ENCODE assay signal across 9 mouse cellular contexts in genomic region chr13:63304799-63305159, GRCm38 (mm10).
DNase-seq lines count a peak whose midpoint lies in the region; ATAC-seq lines count a peak whose summit lies in the region.
"Had no signal": no experiment of that assay in that cellular context is flagged by ENCODE, and none has a peak within 500 bp of the region (broad histone marks: within the 10 kb centered on the region; RNA-seq: fewer than 3 reads in every experiment).

No protein-coding gene starts in this region.

- no peaks in the 10 kb centered on the region for H3K9me3 ChIP-seq in embryonic facial prominence, embryonic 13.5 days
- no peaks in the 10 kb centered on the region for H3K9me3 ChIP-seq in embryonic facial prominence, embryonic 10.5 days
- H3K9me3 ChIP-seq in kidney, embryonic 16.5 days (ENCODE audit: low read length), result no peaks in the 10 kb centered on the region
- no peaks in the 10 kb centered on the region for H3K9me3 ChIP-seq in embryonic facial prominence, embryonic 15.5 days (replicated peaks)
- H3K9me3 ChIP-seq in neural tube, embryonic 15.5 days (replicated peaks), result no peaks in the 10 kb centered on the region

- 56% methylated on average over 3 of the region's 3 CpGs for WGBS in embryonic facial prominence, embryonic 13.5 days
- 55% methylated on average over 3 of the region's 3 CpGs for WGBS in embryonic facial prominence, embryonic 10.5 days
- 32% methylated on average over 3 of the region's 3 CpGs for WGBS in kidney, embryonic 16.5 days
- 58% methylated on average over 3 of the region's 3 CpGs for WGBS in embryonic facial prominence, embryonic 15.5 days
- 21% methylated on average over 3 of the region's 3 CpGs for WGBS in neural tube, embryonic 15.5 days

- H3K4me1 ChIP-seq in embryonic facial prominence, embryonic 13.5 days, result peaks cover 23% of the 10 kb centered on the region
- peaks cover 24% of the 10 kb centered on the region for H3K4me1 ChIP-seq in embryonic facial prominence, embryonic 10.5 days
- peaks cover 41% of the 10 kb centered on the region for H3K4me1 ChIP-seq in kidney, embryonic 16.5 days (ENCODE audit: insufficient read depth, low read length)
- H3K4me1 ChIP-seq in embryonic facial prominence, embryonic 15.5 days, result peaks cover 7% of the 10 kb centered on the region; the same call in 1 of the 2 replicates
- H3K4me1 ChIP-seq in neural tube, embryonic 15.5 days, result peaks cover 31% of the 10 kb centered on the region

- ATAC-seq in embryonic facial prominence, embryonic 13.5 days (ENCODE audit: insufficient number of reproducible peaks, insufficient read depth, low FRiP score, low TSS enrichment, low read depth), result no peak
- ATAC-seq in kidney, embryonic 16.5 days (ENCODE audit: low FRiP score, low TSS enrichment), result no peak; the same call in 1 of the 2 replicates
- ATAC-seq in embryonic facial prominence, embryonic 15.5 days (ENCODE audit: insufficient number of reproducible peaks, low FRiP score, low TSS enrichment, low read depth), result no peak
- ATAC-seq in neural tube, embryonic 15.5 days (ENCODE audit: low FRiP score), result peak; percentile 13; the same call in 1 of the 2 replicates
- ATAC-seq: midbrain, embryonic 16.5 days had no signal

- H3K9ac ChIP-seq in embryonic facial prominence, embryonic 13.5 days, result no peak overlapping the region
- H3K9ac ChIP-seq in kidney, embryonic 16.5 days (replicated peaks; ENCODE audit: low read length), result peak overlapping the region; percentile 13; the same call in 1 of the 2 replicates
- H3K9ac ChIP-seq in embryonic facial prominence, embryonic 15.5 days, result no peak overlapping the region
- no peak overlapping the region for H3K9ac ChIP-seq in neural tube, embryonic 15.5 days (replicated peaks)

- peaks cover 54% of the 10 kb centered on the region for H3K36me3 ChIP-seq in embryonic facial prominence, embryonic 13.5 days
- H3K36me3 ChIP-seq in embryonic facial prominence, embryonic 10.5 days (replicated peaks), result peaks cover 70% of the 10 kb centered on the region
- H3K36me3 ChIP-seq in kidney, embryonic 16.5 days (ENCODE audit: insufficient read depth, low read length), result peaks cover 44% of the 10 kb centered on the region
- peaks cover 42% of the 10 kb centered on the region for H3K36me3 ChIP-seq in embryonic facial prominence, embryonic 15.5 days
- H3K36me3 ChIP-seq in neural tube, embryonic 15.5 days, result peaks cover 10% of the 10 kb centered on the region; the same call in 1 of the 2 replicates

- H3K4me2 ChIP-seq in embryonic facial prominence, embryonic 13.5 days, result no peak overlapping the region
- no peak overlapping the region for H3K4me2 ChIP-seq in kidney, embryonic 16.5 days (replicated peaks; ENCODE audit: low read depth, low read length)
- no peak overlapping the region for H3K4me2 ChIP-seq in embryonic facial prominence, embryonic 15.5 days (replicated peaks)
- H3K4me2 ChIP-seq in neural tube, embryonic 15.5 days, result no peak overlapping the region

- no peaks in the 10 kb centered on the region for H3K27me3 ChIP-seq in embryonic facial prominence, embryonic 13.5 days
- H3K27me3 ChIP-seq in embryonic facial prominence, embryonic 10.5 days (replicated peaks; ENCODE audit: low read depth, poor library complexity, severe bottlenecking), result no peaks in the 10 kb centered on the region
- no peaks in the 10 kb centered on the region for H3K27me3 ChIP-seq in kidney, embryonic 16.5 days (ENCODE audit: insufficient read depth, low read length)
- no peaks in the 10 kb centered on the region for H3K27me3 ChIP-seq in embryonic facial prominence, embryonic 15.5 days
- no peaks in the 10 kb centered on the region for H3K27me3 ChIP-seq in neural tube, embryonic 15.5 days (replicated peaks)

- H3K27ac ChIP-seq in embryonic facial prominence, embryonic 13.5 days, result peak overlapping the region; percentile 51
- H3K27ac ChIP-seq in embryonic facial prominence, embryonic 10.5 days (replicated peaks), result no peak overlapping the region; the same call in 1 of the 2 replicates
- peak overlapping the region; percentile 74 for H3K27ac ChIP-seq in kidney, embryonic 16.5 days (ENCODE audit: low read length)
- H3K27ac ChIP-seq in embryonic facial prominence, embryonic 15.5 days (replicated peaks), result peak overlapping the region; percentile 24
- H3K27ac ChIP-seq in neural tube, embryonic 15.5 days (replicated peaks), result peak overlapping the region; percentile 57

- no peak for DNase-seq in embryonic facial prominence, embryonic 10.5 days (ENCODE audit: low spot score)
- no peak for DNase-seq in kidney, adult 9 months
- no peak for DNase-seq in adrenal gland, postnatal 25 days
- no peak for DNase-seq in layer of hippocampus, adult 11-12 months (ENCODE audit: low spot score)

- no peak overlapping the region for H3K4me3 ChIP-seq in embryonic facial prominence, embryonic 13.5 days
- no peak overlapping the region for H3K4me3 ChIP-seq in embryonic facial prominence, embryonic 10.5 days
- no peak overlapping the region for H3K4me3 ChIP-seq in kidney, embryonic 16.5 days (ENCODE audit: low read length)
- H3K4me3 ChIP-seq in embryonic facial prominence, embryonic 15.5 days (replicated peaks), result no peak overlapping the region
- no peak overlapping the region for H3K4me3 ChIP-seq in neural tube, embryonic 15.5 days (replicated peaks)
